Mouse (Mus musculus) lung, adult 18-20 months (tissue): Measurements from ENCODE around the gene Fbxo41.
A peak's percentile ranks its signal among the peaks of the same experiment; 100 is the strongest.
"Not testable (repeated sequence)": the region's sequence is repeated elsewhere in the genome, so short reads cannot be mapped to it uniquely, and the experiment has no call there.

ENCODE experiments used
- DNase-seq, 2 experiments: peaks; one replicate each; pipeline ENCODE4 v3.0.0; 2022; ENCODE audit warnings: mixed read lengths in 2 of 2

Gene Fbxo41

GRCm38 (mm10) chr6:85490252-85490651, 12.5 kb downstream of the Fbxo41 start:
- DNase-seq: no peak

GRCm38 (mm10) chr6:85489717-85490116, 13.1 kb downstream of the Fbxo41 start:
- no peak for DNase-seq

- no peak for DNase-seq
Observed at GRCm38 (mm10) chr6:85488510-85488909, 14.3 kb downstream of the Fbxo41 start.

GRCm38 (mm10) chr6:85485738-85486137, 17.1 kb downstream of the Fbxo41 start:
- no peak for DNase-seq

- no peak for DNase-seq
Observed at GRCm38 (mm10) chr6:85483843-85484721, 18.7 kb downstream of the Fbxo41 start.

GRCm38 (mm10) chr6:85480685-85481084, 22.1 kb downstream of the Fbxo41 start:
- no peak for DNase-seq

- DNase-seq: no peak
Observed at GRCm38 (mm10) chr6:85479979-85480378, 22.8 kb downstream of the Fbxo41 start.

- no peak for DNase-seq
Observed at GRCm38 (mm10) chr6:85478416-85478815, 24.4 kb downstream of the Fbxo41 start.

GRCm38 (mm10) chr6:85477366-85477917, 25.4 kb downstream of the Fbxo41 start:
- DNase-seq: peak; percentile 12 to 14

GRCm38 (mm10) chr6:85475581-85475980, 27.2 kb downstream of the Fbxo41 start:
- DNase-seq: no peak

- no peak for DNase-seq
Observed at GRCm38 (mm10) chr6:85472542-85472941, 30.3 kb downstream of the Fbxo41 start.

- no peak for DNase-seq
Observed at GRCm38 (mm10) chr6:85471962-85472361, 30.8 kb downstream of the Fbxo41 start.

GRCm38 (mm10) chr6:85469660-85470430, 32.9 kb downstream of the Fbxo41 start:
- no peak for DNase-seq

- DNase-seq: no peak
Observed at GRCm38 (mm10) chr6:85465381-85465780, 37.4 kb downstream of the Fbxo41 start.

GRCm38 (mm10) chr6:85459621-85460020, 43.2 kb downstream of the Fbxo41 start:
- no peak for DNase-seq

GRCm38 (mm10) chr6:85452816-85453215, 50.0 kb downstream of the Fbxo41 start:
- no peak for DNase-seq

- DNase-seq: no peak
Observed at GRCm38 (mm10) chr6:85452411-85452665, 50.5 kb downstream of the Fbxo41 start.

- peak; percentile 98 to 99 for DNase-seq
Observed at GRCm38 (mm10) chr6:85451664-85452410, 51.0 kb downstream of the Fbxo41 start, which contains the start of gene Pradc1. Gene Pradc1 (minus strand): TSS chr6:85451970.

- peak; percentile 99 for DNase-seq
Observed at GRCm38 (mm10) chr6:85450697-85451663, 51.8 kb downstream of the Fbxo41 start, which contains the start of gene Cct7. Gene Cct7 (plus strand): TSS chr6:85451514.

- not testable (repeated sequence) for DNase-seq
Observed at GRCm38 (mm10) chr6:85450140-85450539, 52.7 kb downstream of the Fbxo41 start.

GRCm38 (mm10) chr6:85447351-85447750, 55.4 kb downstream of the Fbxo41 start:
- DNase-seq: no peak

GRCm38 (mm10) chr6:85445286-85445685, 57.5 kb downstream of the Fbxo41 start:
- no peak for DNase-seq
